Mouse (Mus musculus) urinary bladder, adult 18-20 months (tissue): ENCODE data around the gene Thsd1.
A peak's percentile ranks its signal among the peaks of the same experiment; 100 is the strongest.
"Not testable (repeated sequence)": the region's sequence is repeated elsewhere in the genome, so short reads cannot be mapped to it uniquely, and the experiment has no call there.

Experiments
- DNase-seq, 2 experiments: peaks; one replicate each; pipeline ENCODE4 v3.0.0; 2022; ENCODE audit warnings: low spot score in 2 of 2, mixed read lengths in 2 of 2

Gene Thsd1

GRCm38 (mm10) chr8:22264292-22264691, 37.2 kb downstream of the Thsd1 start:
- no peak for DNase-seq

- no peak for DNase-seq
Observed at GRCm38 (mm10) chr8:22264787-22265186, 37.7 kb downstream of the Thsd1 start.

- DNase-seq = no peak
Observed at GRCm38 (mm10) chr8:22265194-22265593, 38.1 kb downstream of the Thsd1 start.

GRCm38 (mm10) chr8:22266809-22267208, 39.7 kb downstream of the Thsd1 start:
- no peak for DNase-seq

- DNase-seq = no peak
Observed at GRCm38 (mm10) chr8:22273142-22273541, 46.0 kb downstream of the Thsd1 start.

GRCm38 (mm10) chr8:22274641-22275040, 47.5 kb downstream of the Thsd1 start:
- DNase-seq = no peak

GRCm38 (mm10) chr8:22282999-22283491, 55.9 kb downstream of the Thsd1 start, which contains the start of gene Tpte:
Gene Tpte (plus strand): TSS chr8:22283441.
- DNase-seq = no peak

- DNase-seq = no peak
Observed at GRCm38 (mm10) chr8:22302326-22302725, 75.2 kb downstream of the Thsd1 start.

GRCm38 (mm10) chr8:22302896-22303306, 75.8 kb downstream of the Thsd1 start:
- DNase-seq = peak in 1 of 2 experiments; percentile 7

- not testable (repeated sequence) for DNase-seq
Observed at GRCm38 (mm10) chr8:22304045-22304444, 76.9 kb downstream of the Thsd1 start.

- DNase-seq = no peak
Observed at GRCm38 (mm10) chr8:22306999-22307398, 79.9 kb downstream of the Thsd1 start.
